Mouse (Mus musculus): ENCODE measurements around the gene Egfl7. TPM values are rescaled to one million over a fixed set of nuclear protein-coding genes. Genes with fewer than 3 reads are reported as not detected.

The Egfl7 gene
- total RNA-seq, 4 experiments from 2014 or later: 122 to 172 (median 148) TPM

- DNase-seq (ENCODE audit: low spot score): no peak
Observed at GRCm38 (mm10) chr2:26638572-26638971, 58.8 kb downstream of the Egfl7 start.

GRCm38 (mm10) chr2:26639083-26639482 is 59.3 kb downstream of the Egfl7 start:
- DNase-seq (ENCODE audit: low spot score): no peak

DNA sequence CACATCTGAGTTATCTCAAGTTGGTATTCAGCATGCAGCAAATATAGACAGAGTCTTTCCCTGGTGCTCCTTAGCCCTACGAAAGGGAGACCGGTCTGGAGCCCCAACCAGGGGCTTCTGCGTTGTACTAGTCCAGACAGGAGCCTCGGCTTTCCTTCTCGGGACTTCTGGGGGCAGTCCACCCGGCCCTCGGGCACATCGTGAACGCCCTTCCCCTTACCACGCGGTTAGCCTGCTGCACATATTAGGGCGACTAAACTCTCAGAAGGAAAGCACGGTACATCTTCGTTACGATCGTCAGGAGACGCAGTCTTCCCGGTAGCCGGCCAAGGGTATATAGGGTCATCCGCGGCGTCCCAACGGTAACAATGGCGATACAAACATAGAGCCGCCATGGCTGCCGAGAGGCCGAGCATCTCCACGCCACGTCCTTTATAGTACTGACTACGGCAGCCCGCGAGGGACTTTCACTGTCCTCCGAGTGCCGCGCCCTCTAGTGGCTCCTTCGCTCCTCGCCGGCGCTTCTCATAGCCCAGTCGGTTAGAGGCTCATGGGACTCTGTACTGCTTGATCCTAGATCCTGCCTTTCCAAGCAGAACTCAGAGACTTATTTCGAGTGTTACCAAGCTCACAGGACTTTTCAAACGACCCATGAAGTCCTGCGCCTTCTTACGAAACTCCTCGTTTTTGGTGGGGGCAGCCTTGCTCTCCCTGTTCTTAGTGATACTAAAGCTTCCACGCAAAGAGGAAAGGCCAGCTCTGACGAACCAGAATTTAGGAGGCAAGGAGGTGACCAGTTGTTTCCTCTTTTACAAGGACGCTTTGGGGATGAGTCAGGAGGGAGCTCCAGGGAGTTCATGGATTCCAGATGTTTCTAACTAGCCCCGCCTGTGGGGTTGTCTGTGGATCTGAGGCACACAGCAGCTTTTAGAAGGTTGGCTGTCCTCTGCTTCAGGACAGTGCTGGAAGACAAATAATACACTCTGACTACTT is 60.3 kb downstream of the Egfl7 start:
- peak; percentile 97 for DNase-seq (ENCODE audit: low spot score)

GRCm38 (mm10) chr2:26641006-26641647 is 61.3 kb downstream of the Egfl7 start:
- no peak for DNase-seq (ENCODE audit: low spot score)

Small RNA genes within 50 kb of the gene (microRNA-seq; reads per million reads assigned to microRNA genes)
- gene Mir126a: 6.4 reads per million, percentile 16 among the genes with 10 or more reads in this experiment
- not detected for gene Mir126b

Other genes starting within 250 kb of the Egfl7 start
- gene Dnlz, start 227.9 kb upstream of the Egfl7 start, total RNA-seq (2022): 10 to 100 TPM; 22.4 to 26.2 (median 25.4) TPM
- 1 to 10 TPM in 3 of 4 experiments, under 1 TPM in 1; 0.54 to 2.2 (median 1.7) TPM for gene Card9, start 219.1 kb upstream of the Egfl7 start, total RNA-seq (2022)
- 10 to 100 TPM in 2 of 4 experiments, 1 to 10 TPM in 2; 6.4 to 13.1 (median 8.6) TPM for gene Snapc4, start 199.4 kb upstream of the Egfl7 start, total RNA-seq (2022)
- 10 to 100 TPM; 38.1 to 49.7 (median 44.6) TPM for gene Entr1, start 190.7 kb upstream of the Egfl7 start, total RNA-seq (2022)
- 100 to 1,000 TPM; 137 to 173 (median 153) TPM for gene Pmpca, start 190.7 kb upstream of the Egfl7 start, total RNA-seq (2022)
- gene Inpp5e, start 170.8 kb upstream of the Egfl7 start, total RNA-seq (2022): 10 to 100 TPM; 14.9 to 19.2 (median 15.8) TPM
- gene Sec16a, start 134.8 kb upstream of the Egfl7 start, total RNA-seq (2022): 10 to 100 TPM; 40.7 to 45.7 (median 41.7) TPM
- gene Notch1, start 63.4 kb upstream of the Egfl7 start, total RNA-seq (2022): 10 to 100 TPM; 22.2 to 36.5 (median 29.1) TPM
- not detected for gene Gm20532, start 6.6 kb downstream of the Egfl7 start, total RNA-seq (2022)
- gene Agpat2, start 24.4 kb downstream of the Egfl7 start, total RNA-seq (2022): 10 to 100 TPM; 51.1 to 65.9 (median 60.8) TPM
- gene Fam69b, start 48.4 kb downstream of the Egfl7 start, total RNA-seq (2022): 10 to 100 TPM; 15.0 to 26.6 (median 20.9) TPM
- gene Lcn4, start 91.3 kb downstream of the Egfl7 start, total RNA-seq (2022): not detected